Mouse (Mus musculus): ENCODE results near the gene Gm10778. TPM values are rescaled to one million over a fixed set of nuclear protein-coding genes. Genes with fewer than 3 reads are reported as not detected.
A peak's percentile ranks its signal among the peaks of the same experiment; 100 is the strongest.
"Not testable (repeated sequence)": the region's sequence is repeated elsewhere in the genome, so short reads cannot be mapped to it uniquely, and the experiment has no call there.

Gm10778 gene
- polyA plus RNA-seq, 1 experiment, result 7.4 TPM

- no peak overlapping the region for H3K4me3 ChIP-seq (ENCODE audit: low read depth, low read length)
- no peak overlapping the region for H3K9ac ChIP-seq (ENCODE audit: low read depth, poor library complexity, severe bottlenecking)
- TF ChIP-seq CTCF (IDR thresholded peaks at IDR 0.05; ENCODE audit: low read depth, low read length) (no peak), EP300 (IDR thresholded peaks at IDR 0.05; ENCODE audit: insufficient read depth, low read depth, low read length) (no peak), POLR2A (IDR thresholded peaks at IDR 0.05; ENCODE audit: insufficient read depth, low read length) (no peak)
- peaks cover 2% of the 10 kb centered on the region for H3K4me1 ChIP-seq (ENCODE audit: control insufficient read depth, insufficient read depth, low read length)
- H3K27me3 ChIP-seq (ENCODE audit: control insufficient read depth, insufficient read depth, low read length, poor library complexity, severe bottlenecking), result no peaks in the 10 kb centered on the region
- no peak overlapping the region for H3K27ac ChIP-seq (ENCODE audit: insufficient read depth, low read length)
- no peaks in the 10 kb centered on the region for H3K36me3 ChIP-seq (ENCODE audit: control insufficient read depth, insufficient read depth, low read length, poor library complexity, severe bottlenecking)
- no peaks in the 10 kb centered on the region for H3K9me3 ChIP-seq (replicated peaks; ENCODE audit: control insufficient read depth, insufficient read depth, low read length, poor library complexity, severe bottlenecking)
These were observed 12.5 kb upstream of the Gm10778 start for GRCm38 (mm10) chr10:81636338-81636737.

GRCm38 (mm10) chr10:81638101-81638500 lies 10.8 kb upstream of the Gm10778 start:
- Histone ChIP-seq H3K9me3 (replicated peaks; ENCODE audit: control insufficient read depth, insufficient read depth, low read length, poor library complexity, severe bottlenecking) (no peaks in the 10 kb centered on the region), H3K4me1 (ENCODE audit: control insufficient read depth, insufficient read depth, low read length) (peaks cover 2% of the 10 kb centered on the region), H3K27me3 (ENCODE audit: control insufficient read depth, insufficient read depth, low read length, poor library complexity, severe bottlenecking) (no peaks in the 10 kb centered on the region), H3K36me3 (ENCODE audit: control insufficient read depth, insufficient read depth, low read length, poor library complexity, severe bottlenecking) (no peaks in the 10 kb centered on the region), H3K9ac (ENCODE audit: low read depth, poor library complexity, severe bottlenecking) (no peak overlapping the region), H3K27ac (ENCODE audit: insufficient read depth, low read length) (no peak overlapping the region), H3K4me3 (ENCODE audit: low read depth, low read length) (no peak overlapping the region)
- TF ChIP-seq CTCF (IDR thresholded peaks at IDR 0.05; ENCODE audit: low read depth, low read length) (no peak), EP300 (IDR thresholded peaks at IDR 0.05; ENCODE audit: insufficient read depth, low read depth, low read length) (no peak), POLR2A (IDR thresholded peaks at IDR 0.05; ENCODE audit: insufficient read depth, low read length) (no peak)

GRCm38 (mm10) chr10:81640825-81641224 lies 8.0 kb upstream of the Gm10778 start:
- not testable (repeated sequence) for H3K4me3 ChIP-seq (ENCODE audit: low read depth, low read length); H3K36me3 ChIP-seq (ENCODE audit: control insufficient read depth, insufficient read depth, low read length, poor library complexity, severe bottlenecking); H3K9ac ChIP-seq (ENCODE audit: low read depth, poor library complexity, severe bottlenecking); H3K27me3 ChIP-seq (ENCODE audit: control insufficient read depth, insufficient read depth, low read length, poor library complexity, severe bottlenecking); H3K27ac ChIP-seq (ENCODE audit: insufficient read depth, low read length); H3K9me3 ChIP-seq (replicated peaks; ENCODE audit: control insufficient read depth, insufficient read depth, low read length, poor library complexity, severe bottlenecking); H3K4me1 ChIP-seq (ENCODE audit: control insufficient read depth, insufficient read depth, low read length)

- H3K27ac ChIP-seq (ENCODE audit: insufficient read depth, low read length), result no peak overlapping the region
- TF ChIP-seq CTCF (IDR thresholded peaks at IDR 0.05; ENCODE audit: low read depth, low read length) (no peak), EP300 (IDR thresholded peaks at IDR 0.05; ENCODE audit: insufficient read depth, low read depth, low read length) (no peak), POLR2A (IDR thresholded peaks at IDR 0.05; ENCODE audit: insufficient read depth, low read length) (no peak)
- no peak overlapping the region for H3K9ac ChIP-seq (ENCODE audit: low read depth, poor library complexity, severe bottlenecking)
- H3K36me3 ChIP-seq (ENCODE audit: control insufficient read depth, insufficient read depth, low read length, poor library complexity, severe bottlenecking), result no peaks in the 10 kb centered on the region
- peaks cover 2% of the 10 kb centered on the region for H3K4me1 ChIP-seq (ENCODE audit: control insufficient read depth, insufficient read depth, low read length)
- H3K9me3 ChIP-seq (replicated peaks; ENCODE audit: control insufficient read depth, insufficient read depth, low read length, poor library complexity, severe bottlenecking), result no peaks in the 10 kb centered on the region
- no peaks in the 10 kb centered on the region for H3K27me3 ChIP-seq (ENCODE audit: control insufficient read depth, insufficient read depth, low read length, poor library complexity, severe bottlenecking)
- H3K4me3 ChIP-seq (ENCODE audit: low read depth, low read length), result no peak overlapping the region
These were observed 7.3 kb upstream of the Gm10778 start for GRCm38 (mm10) chr10:81641566-81641965.

GRCm38 (mm10) chr10:81641978-81642647 lies 6.7 kb upstream of the Gm10778 start:
- no peak overlapping the region for H3K27ac ChIP-seq (ENCODE audit: insufficient read depth, low read length)
- no peak for TF ChIP-seq EP300 (IDR thresholded peaks at IDR 0.05; ENCODE audit: insufficient read depth, low read depth, low read length)
- TF ChIP-seq CTCF (IDR thresholded peaks at IDR 0.05; ENCODE audit: low read depth, low read length), result no peak
- no peak for TF ChIP-seq POLR2A (IDR thresholded peaks at IDR 0.05; ENCODE audit: insufficient read depth, low read length)
- H3K4me1 ChIP-seq (ENCODE audit: control insufficient read depth, insufficient read depth, low read length), result peaks cover 2% of the 10 kb centered on the region
- no peak overlapping the region for H3K4me3 ChIP-seq (ENCODE audit: low read depth, low read length)
- no peak overlapping the region for H3K9ac ChIP-seq (ENCODE audit: low read depth, poor library complexity, severe bottlenecking)
- no peaks in the 10 kb centered on the region for H3K9me3 ChIP-seq (replicated peaks; ENCODE audit: control insufficient read depth, insufficient read depth, low read length, poor library complexity, severe bottlenecking)
- no peaks in the 10 kb centered on the region for H3K27me3 ChIP-seq (ENCODE audit: control insufficient read depth, insufficient read depth, low read length, poor library complexity, severe bottlenecking)
- H3K36me3 ChIP-seq (ENCODE audit: control insufficient read depth, insufficient read depth, low read length, poor library complexity, severe bottlenecking), result no peaks in the 10 kb centered on the region

- Histone ChIP-seq H3K27ac (ENCODE audit: insufficient read depth, low read length) (no peak overlapping the region), H3K4me3 (ENCODE audit: low read depth, low read length) (peak overlapping the region; percentile 76), H3K9me3 (replicated peaks; ENCODE audit: control insufficient read depth, insufficient read depth, low read length, poor library complexity, severe bottlenecking) (no peaks in the 10 kb centered on the region), H3K4me1 (ENCODE audit: control insufficient read depth, insufficient read depth, low read length) (peaks cover 2% of the 10 kb centered on the region), H3K27me3 (ENCODE audit: control insufficient read depth, insufficient read depth, low read length, poor library complexity, severe bottlenecking) (no peaks in the 10 kb centered on the region), H3K9ac (ENCODE audit: low read depth, poor library complexity, severe bottlenecking) (peak overlapping the region; percentile 74), H3K36me3 (ENCODE audit: control insufficient read depth, insufficient read depth, low read length, poor library complexity, severe bottlenecking) (no peaks in the 10 kb centered on the region)
- no peak for TF ChIP-seq CTCF (IDR thresholded peaks at IDR 0.05; ENCODE audit: low read depth, low read length)
- no peak for TF ChIP-seq EP300 (IDR thresholded peaks at IDR 0.05; ENCODE audit: insufficient read depth, low read depth, low read length)
- TF ChIP-seq POLR2A (IDR thresholded peaks at IDR 0.05; ENCODE audit: insufficient read depth, low read length), result no peak
These were observed 6.0 kb upstream of the Gm10778 start for GRCm38 (mm10) chr10:81642648-81643448.
